In the genomic region with DNA sequence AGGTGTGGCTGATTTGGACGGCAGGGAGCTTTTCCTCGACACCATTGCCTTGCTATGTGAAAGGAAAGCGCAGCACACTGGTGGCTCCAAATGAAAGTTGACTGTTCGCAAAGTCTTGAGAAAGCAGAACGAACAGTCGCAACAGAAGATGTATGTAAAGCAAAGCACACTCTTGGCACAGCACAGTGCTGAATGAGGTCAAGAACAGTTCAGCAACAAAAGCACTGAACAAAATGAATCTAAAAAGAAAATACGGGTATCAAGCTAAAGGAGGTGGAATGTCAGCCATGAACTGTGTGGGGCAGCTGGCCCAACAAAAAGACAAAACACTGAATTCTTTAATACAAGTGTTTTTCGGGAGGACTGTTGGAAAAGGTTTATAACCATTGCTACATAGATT, we compare ENCODE assay signal across 23 mouse cellular contexts. TPM values are rescaled to one million over a fixed set of nuclear protein-coding genes. Genes with fewer than 3 reads are reported as not detected.
DNase-seq lines count a peak whose midpoint lies in the region; ATAC-seq and TF ChIP-seq lines count a peak whose summit lies in the region.
"Had no signal": no experiment of that assay in that cellular context is flagged by ENCODE, and none has a peak within 500 bp of the region (broad histone marks: within the 10 kb centered on the region; RNA-seq: fewer than 3 reads in every experiment).

No protein-coding gene starts in this region.

- whole genome bisulfite sequencing in hindbrain, embryonic 11.5 days: 87% methylated on average over 8 of the region's 8 CpGs
- 73% methylated on average over 8 of the region's 8 CpGs for WGBS in hindbrain, postnatal 0 days
- WGBS in lung, embryonic 15.5 days: 51% methylated on average over 8 of the region's 8 CpGs
- 40% methylated on average over 8 of the region's 8 CpGs for WGBS in neural tube, embryonic 12.5 days
- WGBS in stomach, embryonic 15.5 days: 57% methylated on average over 8 of the region's 8 CpGs

- peak; percentile 45; the same call in 1 of the 2 replicates for ATAC-seq in hindbrain, embryonic 11.5 days (ENCODE audit: low FRiP score)
- ATAC-seq in hindbrain, postnatal 0 days: no peak
- ATAC-seq in lung, embryonic 15.5 days (ENCODE audit: borderline replicate concordance, extremely low read depth, low FRiP score, low TSS enrichment): peak; percentile 76; the same call in 1 of the 2 replicates
- ATAC-seq in neural tube, embryonic 12.5 days (ENCODE audit: low FRiP score, low read depth): peak; percentile 80
- no peak for ATAC-seq in stomach, embryonic 15.5 days (ENCODE audit: insufficient read depth, low FRiP score, low read depth)
- ATAC-seq: hindbrain, embryonic 16.5 days; midbrain, embryonic 13.5 days had no signal

- no peaks in the 10 kb centered on the region for H3K9me3 ChIP-seq in hindbrain, embryonic 11.5 days (ENCODE audit: control insufficient read depth, low read length)
- no peaks in the 10 kb centered on the region for H3K9me3 ChIP-seq in hindbrain, postnatal 0 days (ENCODE audit: low read length)
- no peaks in the 10 kb centered on the region for H3K9me3 ChIP-seq in lung, embryonic 15.5 days
- no peaks in the 10 kb centered on the region for H3K9me3 ChIP-seq in neural tube, embryonic 12.5 days
- no peaks in the 10 kb centered on the region for H3K9me3 ChIP-seq in stomach, embryonic 15.5 days
- H3K9me3 ChIP-seq: forebrain, embryonic 10.5 days; limb, embryonic 15.5 days; liver, embryonic 15.5 days; midbrain, embryonic 13.5 days had no signal

- H3K4me2 ChIP-seq in hindbrain, embryonic 11.5 days (replicated peaks; ENCODE audit: low read depth, low read length): no peak overlapping the region
- H3K4me2 ChIP-seq in hindbrain, postnatal 0 days (ENCODE audit: low read depth, low read length): no peak overlapping the region
- no peak overlapping the region for H3K4me2 ChIP-seq in lung, embryonic 15.5 days
- peak overlapping the region; percentile 25; the same call in 1 of the 2 replicates for H3K4me2 ChIP-seq in neural tube, embryonic 12.5 days (replicated peaks)
- H3K4me2 ChIP-seq in stomach, embryonic 15.5 days: no peak overlapping the region
- H3K4me2 ChIP-seq: heart, embryonic 11.5 days; limb, embryonic 15.5 days; liver, embryonic 15.5 days; midbrain, embryonic 13.5 days had no signal

- H3K4me3 ChIP-seq in hindbrain, embryonic 11.5 days (ENCODE audit: low read depth, low read length): no peak overlapping the region
- no peak overlapping the region for H3K4me3 ChIP-seq in hindbrain, postnatal 0 days (ENCODE audit: low read length)
- no peak overlapping the region for H3K4me3 ChIP-seq in lung, embryonic 15.5 days
- no peak overlapping the region for H3K4me3 ChIP-seq in neural tube, embryonic 12.5 days
- H3K4me3 ChIP-seq in stomach, embryonic 15.5 days (replicated peaks): no peak overlapping the region
- H3K4me3 ChIP-seq: forebrain, embryonic 10.5 days; layer of hippocampus, adult 2 months; limb, embryonic 15.5 days; liver, embryonic 15.5 days; midbrain, embryonic 13.5 days had no signal

- no peak for TF ChIP-seq CTCF in hindbrain, postnatal 0 days (IDR thresholded peaks at IDR 0.05; ENCODE audit: low read depth)

- no peaks in the 10 kb centered on the region for H3K36me3 ChIP-seq in hindbrain, embryonic 11.5 days (ENCODE audit: control insufficient read depth, insufficient read depth, low read length)
- H3K36me3 ChIP-seq in hindbrain, postnatal 0 days (ENCODE audit: insufficient read depth, low read length): no peaks in the 10 kb centered on the region
- H3K36me3 ChIP-seq in lung, embryonic 15.5 days: no peaks in the 10 kb centered on the region
- H3K36me3 ChIP-seq in neural tube, embryonic 12.5 days: no peaks in the 10 kb centered on the region
- H3K36me3 ChIP-seq in stomach, embryonic 15.5 days: no peaks in the 10 kb centered on the region
- H3K36me3 ChIP-seq: forebrain, embryonic 10.5 days; limb, embryonic 15.5 days; liver, embryonic 15.5 days; midbrain, embryonic 13.5 days had no signal

- DNase-seq in hindbrain, embryonic 11.5 days (ENCODE audit: low spot score): no peak
- no peak for DNase-seq in hindbrain, postnatal 0 days (ENCODE audit: low spot score)
- no peak for DNase-seq in lung, postnatal 25 days (ENCODE audit: low spot score)
- no peak for DNase-seq in gastrocnemius, adult 8-10 months (ENCODE audit: low spot score in 2 of 2)
- DNase-seq: adrenal gland, postnatal 25 days; cerebellum, adult 11-12 months; cerebellum, postnatal 25 days; heart, postnatal 36 days; kidney, adult 2 months; retina, postnatal 1 day; thymus, adult 18-20 months; thymus, postnatal 4 days had no signal

- no peak overlapping the region for H3K9ac ChIP-seq in hindbrain, embryonic 11.5 days (ENCODE audit: low read depth, low read length)
- H3K9ac ChIP-seq in hindbrain, postnatal 0 days (replicated peaks; ENCODE audit: low read length): no peak overlapping the region
- H3K9ac ChIP-seq in lung, embryonic 15.5 days: no peak overlapping the region
- no peak overlapping the region for H3K9ac ChIP-seq in neural tube, embryonic 12.5 days
- no peak overlapping the region for H3K9ac ChIP-seq in stomach, embryonic 15.5 days
- H3K9ac ChIP-seq: limb, embryonic 15.5 days; liver, embryonic 15.5 days; midbrain, embryonic 13.5 days had no signal

- no peak overlapping the region for H3K27ac ChIP-seq in hindbrain, embryonic 11.5 days (ENCODE audit: low read depth, low read length)
- no peak overlapping the region for H3K27ac ChIP-seq in hindbrain, postnatal 0 days
- 0 out of 2 replicates have a peak overlapping the region, but pooled peaks have one; percentile 33 for H3K27ac ChIP-seq in lung, embryonic 15.5 days
- H3K27ac ChIP-seq in neural tube, embryonic 12.5 days: no peak overlapping the region
- peak overlapping the region; percentile 32; the same call in 1 of the 2 replicates for H3K27ac ChIP-seq in stomach, embryonic 15.5 days
- H3K27ac ChIP-seq: forebrain, embryonic 10.5 days; layer of hippocampus, adult 2 months; limb, embryonic 15.5 days; liver, embryonic 15.5 days; midbrain, embryonic 13.5 days had no signal

- H3K4me1 ChIP-seq in hindbrain, embryonic 11.5 days (replicated peaks; ENCODE audit: control insufficient read depth, insufficient read depth, low read length): no peaks in the 10 kb centered on the region
- H3K4me1 ChIP-seq in hindbrain, postnatal 0 days (ENCODE audit: insufficient read depth, low read length): no peaks in the 10 kb centered on the region
- H3K4me1 ChIP-seq in lung, embryonic 15.5 days: peaks cover 13% of the 10 kb centered on the region
- peaks cover 10% of the 10 kb centered on the region; the same call in 1 of the 2 replicates for H3K4me1 ChIP-seq in neural tube, embryonic 12.5 days
- H3K4me1 ChIP-seq in stomach, embryonic 15.5 days: peaks cover 3% of the 10 kb centered on the region; the same call in 1 of the 2 replicates
- H3K4me1 ChIP-seq: forebrain, embryonic 10.5 days; limb, embryonic 15.5 days; liver, embryonic 15.5 days; midbrain, embryonic 13.5 days had no signal

- H3K27me3 ChIP-seq in hindbrain, embryonic 11.5 days (ENCODE audit: control insufficient read depth, insufficient read depth, low read length): no peaks in the 10 kb centered on the region
- H3K27me3 ChIP-seq in hindbrain, postnatal 0 days (ENCODE audit: insufficient read depth, low read length): no peaks in the 10 kb centered on the region
- no peaks in the 10 kb centered on the region for H3K27me3 ChIP-seq in lung, embryonic 15.5 days
- H3K27me3 ChIP-seq in neural tube, embryonic 12.5 days (replicated peaks): no peaks in the 10 kb centered on the region
- no peaks in the 10 kb centered on the region for H3K27me3 ChIP-seq in stomach, embryonic 15.5 days (replicated peaks)
- H3K27me3 ChIP-seq: CH12.LX; limb, embryonic 15.5 days; liver, embryonic 15.5 days; midbrain, embryonic 13.5 days had no signal

RNA-seq across cellular contexts. Expression of a gene that starts 37.1 kb away (rescaled TPM):
- polyA plus RNA-seq in hindbrain, embryonic 11.5 days (2014; fragmentation: Nextera tagmentation; extraction: Ambion mirVana): 176 and 191 TPM in 2 replicates
- total RNA-seq in hindbrain, postnatal 0 days (2014; rRNA removed): 64.8 and 67.1 TPM in 2 replicates
- polyA plus RNA-seq in hindbrain, postnatal 0 days (2015; fragmentation: Nextera tagmentation; extraction: Ambion mirVana): 177 and 190 TPM in 2 replicates
- 99.7 and 106 TPM in 2 replicates for polyA plus RNA-seq in lung, embryonic 15.5 days (2015; fragmentation: Nextera tagmentation; extraction: Ambion mirVana)
- 175 and 183 TPM in 2 replicates for polyA plus RNA-seq in neural tube, embryonic 12.5 days (2016; fragmentation: Nextera tagmentation; extraction: Ambion mirVana)
- polyA plus RNA-seq in stomach, embryonic 15.5 days (2015; fragmentation: Nextera tagmentation; extraction: Ambion mirVana): 125 and 137 TPM in 2 replicates
- total RNA-seq in gastrocnemius, adult 8-10 months (2022): 10 to 100 TPM; 69.6 to 86.3 (median 73.3) TPM

RNA-seq across cellular contexts. Expression of a gene that starts 42.9 kb away (rescaled TPM):
- polyA plus RNA-seq in hindbrain, embryonic 11.5 days (2014; fragmentation: Nextera tagmentation; extraction: Ambion mirVana): 40.3 and 42.8 TPM in 2 replicates
- total RNA-seq in hindbrain, postnatal 0 days (2014; rRNA removed): 47.4 and 54.0 TPM in 2 replicates
- 30.8 and 39.4 TPM in 2 replicates for polyA plus RNA-seq in hindbrain, postnatal 0 days (2015; fragmentation: Nextera tagmentation; extraction: Ambion mirVana)
- polyA plus RNA-seq in lung, embryonic 15.5 days (2015; fragmentation: Nextera tagmentation; extraction: Ambion mirVana): 64.4 and 64.8 TPM in 2 replicates
- polyA plus RNA-seq in neural tube, embryonic 12.5 days (2016; fragmentation: Nextera tagmentation; extraction: Ambion mirVana): 46.0 and 47.1 TPM in 2 replicates
- polyA plus RNA-seq in stomach, embryonic 15.5 days (2015; fragmentation: Nextera tagmentation; extraction: Ambion mirVana): 76.4 and 83.1 TPM in 2 replicates
- total RNA-seq in gastrocnemius, adult 8-10 months (2022): 10 to 100 TPM; 39.5 to 53.4 (median 47.1) TPM

Comparison
In these comparisons a context has a peak if more than half of its experiments do, and no peak if none do; other contexts are left out.
1. ATAC-seq: peak in hindbrain, embryonic 11.5 days (single experiment), lung, embryonic 15.5 days (single experiment) and neural tube, embryonic 12.5 days (single experiment); none in hindbrain, postnatal 0 days (single experiment) and stomach, embryonic 15.5 days (single experiment).
2. H3K27ac ChIP-seq: peak in lung, embryonic 15.5 days (single experiment) and stomach, embryonic 15.5 days (single experiment); none in hindbrain, embryonic 11.5 days (single experiment), hindbrain, postnatal 0 days (single experiment) and neural tube, embryonic 12.5 days (single experiment).